Comparison of ENCODE assay signal across 8 mouse cellular contexts in the genomic region with DNA sequence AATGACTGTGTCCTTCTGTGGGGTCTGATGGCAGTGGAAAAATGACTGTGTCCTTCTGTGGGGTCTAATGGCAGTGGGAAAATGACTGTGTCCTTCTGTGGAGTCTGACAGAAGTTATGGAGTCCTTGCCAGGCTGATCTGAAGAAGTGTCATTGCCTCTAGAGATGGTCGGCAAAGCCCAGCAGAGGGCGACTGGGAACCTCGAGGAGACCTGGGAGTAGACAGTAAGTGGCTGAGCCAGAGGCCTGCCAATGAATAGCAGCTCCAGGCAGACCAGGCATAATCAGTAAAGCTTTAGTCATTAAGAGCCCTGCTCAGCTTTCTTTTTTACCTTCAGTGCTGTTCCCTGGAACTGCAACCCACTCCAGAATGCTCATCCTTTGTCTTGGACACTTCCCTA. TPM values are rescaled to one million over a fixed set of nuclear protein-coding genes. Genes with fewer than 3 reads are reported as not detected.
A peak's percentile ranks its signal among the peaks of the same experiment; 100 is the strongest.
DNase-seq lines count a peak whose midpoint lies in the region; ATAC-seq and TF ChIP-seq lines count a peak whose summit lies in the region.

No protein-coding gene starts in this region.

- peak; percentile 79 for ATAC-seq in megakaryocyte-erythroid progenitor cell, adult 5-6 weeks (replicated peaks; ENCODE audit: low FRiP score, low TSS enrichment, poor library complexity, severe bottlenecking)

- peak; percentile 41 to 52 for DNase-seq in urinary bladder, adult 18-20 months (ENCODE audit: low spot score in 2 of 2)
- DNase-seq in urinary bladder, postnatal 10 days (ENCODE audit: low spot score), result no peak
- DNase-seq in cerebellum, postnatal 25 days, result peak; percentile 66 to 83
- peak; percentile 73 for DNase-seq in gastrocnemius, adult 2 months
- peak; percentile 57 for DNase-seq in induced T-regulatory cell, adult 2 months (ENCODE audit: low read depth)
- peak; percentile 68 to 69 for DNase-seq in left cerebral cortex, adult 2 months (ENCODE audit: extremely low spot score in 1 of 2, low spot score in 2 of 2)
- DNase-seq in spleen, postnatal 4 days (ENCODE audit: low spot score in 2 of 2), result peak; percentile 54 to 75

- intact Hi-C loops in gastrocnemius, adult 2 months (cut with DNase I), result loop anchor here (10.0 kb wide), 1 partner anchor 359 kb away; the partner anchor contains the start of genes Arpc5l and Rpl35
- intact Hi-C loops in left cerebral cortex, adult 2 months (cut with DNase I), result loop anchor here (2.0 to 10.0 kb wide), 2 partner anchors 13 to 219 kb away; no protein-coding TSS in a partner anchor

- no peak overlapping the region for H3K4me3 ChIP-seq in gastrocnemius, adult 2 months
- H3K4me3 ChIP-seq in left cerebral cortex, adult 2 months, result no peak overlapping the region

- H3K27ac ChIP-seq in gastrocnemius, adult 2 months, result no peak overlapping the region
- H3K27ac ChIP-seq in left cerebral cortex, adult 2 months, result no peak overlapping the region

- peak; percentile 67 for TF ChIP-seq CTCF in gastrocnemius, adult 2 months (IDR thresholded peaks at IDR 0.05)
- peak; percentile 71 for TF ChIP-seq CTCF in left cerebral cortex, adult 2 months (IDR thresholded peaks at IDR 0.05)

RNA-seq across cellular contexts. Expression of gene Psmb7, which starts 2.0 kb away (rescaled TPM):
- 100 to 1,000 TPM; 295 to 298 TPM for total RNA-seq in gastrocnemius, adult 2 months (2021)
- total RNA-seq in left cerebral cortex, adult 2 months (2021), result 100 to 1,000 TPM; 168 to 203 TPM
- total RNA-seq in megakaryocyte-erythroid progenitor cell, adult 5-6 weeks (2014; fragmentation: Nextera tagmentation), result 185 and 224 TPM in 2 replicates
- total RNA-seq in megakaryocyte-erythroid progenitor cell, adult 5-6 weeks (2017), result 385 and 429 TPM in 2 replicates
